Mouse (Mus musculus): Measurements from ENCODE around the gene Rhcg. TPM values are rescaled to one million over a fixed set of nuclear protein-coding genes. Genes with fewer than 3 reads are reported as not detected.
A peak's percentile ranks its signal among the peaks of the same experiment; 100 is the strongest.

Gene Rhcg
- polyA plus RNA-seq, 1 experiment from 2014 or later, result not detected

DNA sequence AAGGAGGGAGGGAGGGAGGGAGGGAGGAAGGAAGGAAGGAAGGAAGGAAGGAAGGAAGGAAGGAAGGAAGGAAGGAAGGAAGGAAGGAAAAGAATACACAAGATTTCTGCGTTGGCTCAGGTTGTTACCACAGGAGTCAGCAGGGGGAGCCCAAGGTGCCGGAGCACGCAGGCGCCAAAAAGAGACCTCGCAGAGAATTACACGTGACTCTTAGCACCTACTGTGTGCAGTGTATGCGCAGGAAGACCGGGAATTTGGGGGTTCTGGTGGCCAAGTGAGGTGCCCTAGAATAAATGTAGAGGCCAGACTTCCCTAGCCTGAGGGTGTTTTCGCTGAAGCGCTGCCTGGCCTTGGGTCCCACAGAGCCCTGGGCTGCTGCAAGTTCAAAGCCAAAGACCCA is 64.8 kb downstream of the Rhcg start:
- H3K36me3 ChIP-seq (ENCODE audit: control insufficient read depth, insufficient read depth), result no peaks in the 10 kb centered on the region
- TF ChIP-seq CTCF (IDR thresholded peaks at IDR 0.05; ENCODE audit: low read depth), result peak; percentile 64
- no peak for ATAC-seq
- no peak overlapping the region for H3K4me3 ChIP-seq (ENCODE audit: low read depth, low read length)
- no peak overlapping the region for H3K27ac ChIP-seq (ENCODE audit: low read depth, low read length)
- no peak overlapping the region for H3K4me2 ChIP-seq (replicated peaks; ENCODE audit: low read depth)
- H3K9me3 ChIP-seq (ENCODE audit: control insufficient read depth), result no peaks in the 10 kb centered on the region
- 3% methylated on average over 10 of the region's 10 CpGs for WGBS
- H3K4me1 ChIP-seq (replicated peaks; ENCODE audit: control insufficient read depth, insufficient read depth, low read length), result no peaks in the 10 kb centered on the region
- H3K9ac ChIP-seq (ENCODE audit: low read depth, low read length), result no peak overlapping the region
- peaks cover 79% of the 10 kb centered on the region for H3K27me3 ChIP-seq (replicated peaks; ENCODE audit: control insufficient read depth, insufficient read depth, low read length)

- Histone ChIP-seq H3K27me3 (replicated peaks; ENCODE audit: control insufficient read depth, insufficient read depth, low read length) (peaks cover 73% of the 10 kb centered on the region), H3K4me2 (replicated peaks; ENCODE audit: low read depth) (no peak overlapping the region), H3K36me3 (ENCODE audit: control insufficient read depth, insufficient read depth) (no peaks in the 10 kb centered on the region), H3K9me3 (ENCODE audit: control insufficient read depth) (no peaks in the 10 kb centered on the region), H3K4me3 (ENCODE audit: low read depth, low read length) (no peak overlapping the region), H3K9ac (ENCODE audit: low read depth, low read length) (no peak overlapping the region), H3K4me1 (replicated peaks; ENCODE audit: control insufficient read depth, insufficient read depth, low read length) (no peaks in the 10 kb centered on the region), H3K27ac (ENCODE audit: low read depth, low read length) (no peak overlapping the region)
- 40% methylated on average over 12 of the region's 12 CpGs for WGBS
- TF ChIP-seq CTCF (IDR thresholded peaks at IDR 0.05; ENCODE audit: low read depth), result no peak
- ATAC-seq, result no peak
Measured at GRCm38 (mm10) chr7:79548893-79549555, 68.4 kb downstream of the Rhcg start.

DNA sequence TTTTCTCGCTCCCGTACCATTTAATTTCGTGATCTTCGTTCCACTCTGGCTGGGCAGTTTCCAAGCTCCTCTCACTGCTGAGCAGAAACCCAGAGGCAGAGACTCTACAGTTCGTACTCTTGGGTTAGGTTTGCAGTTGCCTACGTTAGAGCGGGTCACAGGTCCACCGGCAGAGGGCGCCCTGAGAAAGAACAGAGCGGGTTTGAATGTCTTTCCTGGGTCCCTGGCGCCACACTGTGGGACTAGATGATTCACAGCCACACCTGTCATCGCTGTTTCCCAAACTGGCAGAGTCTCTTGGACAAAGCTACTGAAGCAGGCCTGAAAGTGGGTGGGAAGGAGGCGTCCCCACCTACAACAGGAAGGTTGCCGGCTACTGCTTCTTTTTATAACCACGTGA is 70.4 kb downstream of the Rhcg start:
- peak; percentile 92 for TF ChIP-seq CTCF (IDR thresholded peaks at IDR 0.05; ENCODE audit: low read depth)
- H3K4me3 ChIP-seq (ENCODE audit: low read depth, low read length), result no peak overlapping the region
- H3K27ac ChIP-seq (ENCODE audit: low read depth, low read length), result no peak overlapping the region
- H3K4me1 ChIP-seq (replicated peaks; ENCODE audit: control insufficient read depth, insufficient read depth, low read length), result no peaks in the 10 kb centered on the region
- H3K9me3 ChIP-seq (ENCODE audit: control insufficient read depth), result no peaks in the 10 kb centered on the region
- no peak for ATAC-seq
- 2% methylated on average over 15 of the region's 15 CpGs for WGBS
- H3K4me2 ChIP-seq (replicated peaks; ENCODE audit: low read depth), result no peak overlapping the region
- peaks cover 80% of the 10 kb centered on the region for H3K27me3 ChIP-seq (replicated peaks; ENCODE audit: control insufficient read depth, insufficient read depth, low read length)
- no peaks in the 10 kb centered on the region for H3K36me3 ChIP-seq (ENCODE audit: control insufficient read depth, insufficient read depth)
- no peak overlapping the region for H3K9ac ChIP-seq (ENCODE audit: low read depth, low read length)

DNA sequence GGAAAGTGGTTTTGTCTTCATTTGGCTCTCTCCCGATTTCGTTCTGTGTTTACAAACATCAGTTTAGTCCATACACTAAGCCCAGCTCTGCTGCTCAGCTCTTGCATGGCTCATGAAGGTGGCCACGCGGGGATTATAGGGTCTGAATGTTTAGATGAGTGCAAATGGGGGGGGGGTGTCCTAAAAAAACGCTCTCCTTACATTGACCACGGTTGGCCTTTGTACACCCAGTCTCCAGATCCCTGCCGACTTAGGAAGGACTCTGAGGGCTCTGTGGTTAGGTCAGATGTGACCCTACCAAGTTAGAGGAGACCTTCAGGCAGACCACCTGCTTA is 72.4 kb downstream of the Rhcg start:
- no peaks in the 10 kb centered on the region for H3K9me3 ChIP-seq (ENCODE audit: control insufficient read depth)
- no peak overlapping the region for H3K9ac ChIP-seq (ENCODE audit: low read depth, low read length)
- no peak for ATAC-seq
- 6% methylated on average over 7 of the region's 7 CpGs for WGBS
- no peak overlapping the region for H3K4me3 ChIP-seq (ENCODE audit: low read depth, low read length)
- H3K4me1 ChIP-seq (replicated peaks; ENCODE audit: control insufficient read depth, insufficient read depth, low read length), result no peaks in the 10 kb centered on the region
- H3K4me2 ChIP-seq (replicated peaks; ENCODE audit: low read depth), result no peak overlapping the region
- H3K27me3 ChIP-seq (replicated peaks; ENCODE audit: control insufficient read depth, insufficient read depth, low read length), result peaks cover 89% of the 10 kb centered on the region
- no peak overlapping the region for H3K27ac ChIP-seq (ENCODE audit: low read depth, low read length)
- no peak for TF ChIP-seq CTCF (IDR thresholded peaks at IDR 0.05; ENCODE audit: low read depth)
- H3K36me3 ChIP-seq (ENCODE audit: control insufficient read depth, insufficient read depth), result no peaks in the 10 kb centered on the region

- Histone ChIP-seq H3K36me3 (ENCODE audit: control insufficient read depth, insufficient read depth) (no peaks in the 10 kb centered on the region), H3K27me3 (replicated peaks; ENCODE audit: control insufficient read depth, insufficient read depth, low read length) (peaks cover 88% of the 10 kb centered on the region), H3K4me1 (replicated peaks; ENCODE audit: control insufficient read depth, insufficient read depth, low read length) (no peaks in the 10 kb centered on the region), H3K9ac (ENCODE audit: low read depth, low read length) (no peak overlapping the region), H3K4me3 (ENCODE audit: low read depth, low read length) (no peak overlapping the region), H3K27ac (ENCODE audit: low read depth, low read length) (no peak overlapping the region), H3K4me2 (replicated peaks; ENCODE audit: low read depth) (no peak overlapping the region), H3K9me3 (ENCODE audit: control insufficient read depth) (no peaks in the 10 kb centered on the region)
- WGBS, result 1% methylated on average over 37 of the region's 37 CpGs
- no peak for TF ChIP-seq CTCF (IDR thresholded peaks at IDR 0.05; ENCODE audit: low read depth)
- no peak for ATAC-seq
Measured at GRCm38 (mm10) chr7:79544281-79545065, 73.0 kb downstream of the Rhcg start.

Other genes starting within 250 kb of the Rhcg start
- gene Rlbp1, start 230.6 kb downstream of the Rhcg start, polyA plus RNA-seq (2015; fragmentation: Nextera tagmentation; extraction: Ambion mirVana), result 0.20 and 0.37 TPM in 2 replicates
- 1.2 TPM in 2 replicates for gene Fanci, start 225.7 kb downstream of the Rhcg start, polyA plus RNA-seq (2015; fragmentation: Nextera tagmentation; extraction: Ambion mirVana)
- gene Polg, start 151.3 kb downstream of the Rhcg start, polyA plus RNA-seq (2015; fragmentation: Nextera tagmentation; extraction: Ambion mirVana), result 34.6 and 43.2 TPM in 2 replicates
- gene Ticrr, start 42.5 kb upstream of the Rhcg start, polyA plus RNA-seq (2015; fragmentation: Nextera tagmentation; extraction: Ambion mirVana), result 1.5 and 1.7 TPM in 2 replicates
- 0.69 and 0.82 TPM in 2 replicates for gene Kif7, start 98.1 kb upstream of the Rhcg start, polyA plus RNA-seq (2015; fragmentation: Nextera tagmentation; extraction: Ambion mirVana)
- gene Plin1, start 115.2 kb upstream of the Rhcg start, polyA plus RNA-seq (2015; fragmentation: Nextera tagmentation; extraction: Ambion mirVana), result not detected in 2 replicates
- 22.6 and 23.3 TPM in 2 replicates for gene Pex11a, start 125.5 kb upstream of the Rhcg start, polyA plus RNA-seq (2015; fragmentation: Nextera tagmentation; extraction: Ambion mirVana)
- gene Wdr93, start 125.5 kb upstream of the Rhcg start, polyA plus RNA-seq (2015; fragmentation: Nextera tagmentation; extraction: Ambion mirVana), result 0.05 TPM in 1 of 2 replicates, not detected in the other
- 0.21 and 0.27 TPM in 2 replicates for gene Mesp1, start 176.1 kb upstream of the Rhcg start, polyA plus RNA-seq (2015; fragmentation: Nextera tagmentation; extraction: Ambion mirVana)
- 1.7 and 1.9 TPM in 2 replicates for gene Mesp2, start 193.1 kb upstream of the Rhcg start, polyA plus RNA-seq (2015; fragmentation: Nextera tagmentation; extraction: Ambion mirVana)
- 476 and 488 TPM in 2 replicates for gene Anpep, start 243.4 kb upstream of the Rhcg start, polyA plus RNA-seq (2015; fragmentation: Nextera tagmentation; extraction: Ambion mirVana)

All from intestine, postnatal 0 days (tissue).